Mouse (Mus musculus): Measurements from ENCODE around the gene Tbl3. TPM values are rescaled to one million over a fixed set of nuclear protein-coding genes. Genes with fewer than 3 reads are reported as not detected.
"Not testable (repeated sequence)": the region's sequence is repeated elsewhere in the genome, so short reads cannot be mapped to it uniquely, and the experiment has no call there.

Tbl3 gene
- polyA plus RNA-seq, 1 experiment from 2014 or later: 165 TPM

GRCm38 (mm10) chr17:24676877-24677276 is 30.6 kb downstream of the Tbl3 start:
- H3K4me3 ChIP-seq: no peak overlapping the region
- peaks cover 73% of the 10 kb centered on the region for H3K36me3 ChIP-seq

GRCm38 (mm10) chr17:24676187-24676586 is 31.3 kb downstream of the Tbl3 start:
- no peaks in the 10 kb centered on the region for H3K9me3 ChIP-seq (replicated peaks)
- no peaks in the 10 kb centered on the region for H3K27me3 ChIP-seq (ENCODE audit: low read depth, poor library complexity, severe bottlenecking)
- DNase-seq (ENCODE audit: low spot score): peak; percentile 77
- peaks cover 35% of the 10 kb centered on the region for H3K4me1 ChIP-seq
- peaks cover 66% of the 10 kb centered on the region for H3K36me3 ChIP-seq
- no peak overlapping the region for H3K4me3 ChIP-seq
- 80% methylated on average over 2 of the region's 2 CpGs for WGBS
- H3K27ac ChIP-seq: no peak overlapping the region

More at GRCm38 (mm10) chr17:24676877-24677276, 30.6 kb downstream of the Tbl3 start:
- DNase-seq (ENCODE audit: low spot score): no peak
- WGBS: 97% methylated on average over 5 of the region's 5 CpGs
- Histone ChIP-seq H3K9me3 (replicated peaks) (no peaks in the 10 kb centered on the region), H3K27me3 (ENCODE audit: low read depth, poor library complexity, severe bottlenecking) (no peaks in the 10 kb centered on the region), H3K27ac (no peak overlapping the region), H3K4me1 (peaks cover 28% of the 10 kb centered on the region)

- Histone ChIP-seq H3K27me3 (ENCODE audit: low read depth, poor library complexity, severe bottlenecking) (no peaks in the 10 kb centered on the region), H3K4me1 (peaks cover 53% of the 10 kb centered on the region), H3K4me3 (no peak overlapping the region), H3K27ac (no peak overlapping the region), H3K9me3 (replicated peaks) (no peaks in the 10 kb centered on the region), H3K36me3 (peaks cover 47% of the 10 kb centered on the region)
- 91% methylated on average over 7 of the region's 7 CpGs for WGBS
- no peak for DNase-seq (ENCODE audit: low spot score)
Measured at GRCm38 (mm10) chr17:24674277-24674676, 33.2 kb downstream of the Tbl3 start.

- Histone ChIP-seq H3K4me3 (peak overlapping the region; percentile 99; the same call in 1 of the 2 replicates), H3K4me1 (peaks cover 62% of the 10 kb centered on the region), H3K36me3 (peaks cover 25% of the 10 kb centered on the region), H3K27me3 (ENCODE audit: low read depth, poor library complexity, severe bottlenecking) (no peaks in the 10 kb centered on the region), H3K9me3 (replicated peaks) (no peaks in the 10 kb centered on the region), H3K27ac (no peak overlapping the region)
- WGBS: 25% methylated on average over 5 of the region's 5 CpGs
- DNase-seq (ENCODE audit: low spot score): no peak
Measured at GRCm38 (mm10) chr17:24672141-24672540, 35.3 kb downstream of the Tbl3 start.

GRCm38 (mm10) chr17:24671346-24671745 is 36.1 kb downstream of the Tbl3 start:
- Histone ChIP-seq H3K27ac (no peak overlapping the region), H3K4me3 (peak overlapping the region; percentile 99; the same call in 1 of the 2 replicates), H3K36me3 (peaks cover 17% of the 10 kb centered on the region), H3K4me1 (peaks cover 62% of the 10 kb centered on the region), H3K27me3 (ENCODE audit: low read depth, poor library complexity, severe bottlenecking) (no peaks in the 10 kb centered on the region), H3K9me3 (replicated peaks) (no peaks in the 10 kb centered on the region)
- 78% methylated on average over 5 of the region's 5 CpGs for WGBS
- DNase-seq (ENCODE audit: low spot score): no peak

- Histone ChIP-seq H3K4me1 (peaks cover 58% of the 10 kb centered on the region), H3K4me3 (peak overlapping the region; percentile 99), H3K27me3 (ENCODE audit: low read depth, poor library complexity, severe bottlenecking) (no peaks in the 10 kb centered on the region), H3K9me3 (replicated peaks) (no peaks in the 10 kb centered on the region), H3K27ac (peak overlapping the region; percentile 95), H3K36me3 (peaks cover 16% of the 10 kb centered on the region)
- 15% methylated on average over 8 of the region's 8 CpGs for WGBS
- no peak for DNase-seq (ENCODE audit: low spot score)
Measured at GRCm38 (mm10) chr17:24670246-24670844, 37.1 kb downstream of the Tbl3 start.

GRCm38 (mm10) chr17:24669545-24670245 is 37.8 kb downstream of the Tbl3 start, which contains the start of gene Zfp598:
Gene Zfp598 (plus strand): TSS chr17:24669687.
- H3K9me3 ChIP-seq (replicated peaks): no peaks in the 10 kb centered on the region
- peak within 1 kb of the TSS; percentile 99 for H3K4me3 ChIP-seq
- H3K36me3 ChIP-seq: peaks cover 16% of the 10 kb centered on the region
- no peaks in the 10 kb centered on the region for H3K27me3 ChIP-seq (ENCODE audit: low read depth, poor library complexity, severe bottlenecking)
- peak within 1 kb of the TSS; percentile 95 for H3K27ac ChIP-seq
- peaks cover 56% of the 10 kb centered on the region for H3K4me1 ChIP-seq
- peak; percentile 98 for DNase-seq (ENCODE audit: low spot score)
- under 1% methylated on average over 80 of the region's 80 CpGs for WGBS

- WGBS: 10% methylated on average over 15 of the region's 15 CpGs
- peak overlapping the region; percentile 95 for H3K27ac ChIP-seq
- DNase-seq (ENCODE audit: low spot score); H3K27me3 ChIP-seq (ENCODE audit: low read depth, poor library complexity, severe bottlenecking); H3K9me3 ChIP-seq (replicated peaks): not testable (repeated sequence)
- peaks cover 13% of the 10 kb centered on the region for H3K36me3 ChIP-seq
- H3K4me3 ChIP-seq: peak overlapping the region; percentile 99
- H3K4me1 ChIP-seq: peaks cover 51% of the 10 kb centered on the region
Measured at GRCm38 (mm10) chr17:24669214-24669544, 38.3 kb downstream of the Tbl3 start.

- 24% methylated on average over 6 of the region's 6 CpGs for WGBS
- DNase-seq (ENCODE audit: low spot score): peak; percentile 55
Measured at GRCm38 (mm10) chr17:24667416-24667815, 40.0 kb downstream of the Tbl3 start.

GRCm38 (mm10) chr17:24667011-24667410 is 40.4 kb downstream of the Tbl3 start:
- not testable (repeated sequence) for H3K27me3 ChIP-seq (ENCODE audit: low read depth, poor library complexity, severe bottlenecking); H3K27ac ChIP-seq; DNase-seq (ENCODE audit: low spot score); H3K4me3 ChIP-seq; H3K36me3 ChIP-seq; H3K9me3 ChIP-seq (replicated peaks)
- peaks cover 35% of the 10 kb centered on the region for H3K4me1 ChIP-seq
- 69% methylated on average over 7 of the region's 7 CpGs for WGBS

More at GRCm38 (mm10) chr17:24667416-24667815, 40.0 kb downstream of the Tbl3 start:
- Histone ChIP-seq H3K4me1 (peaks cover 39% of the 10 kb centered on the region), H3K4me3 (no peak overlapping the region), H3K9me3 (replicated peaks) (no peaks in the 10 kb centered on the region), H3K27me3 (ENCODE audit: low read depth, poor library complexity, severe bottlenecking) (no peaks in the 10 kb centered on the region), H3K27ac (no peak overlapping the region), H3K36me3 (no peaks in the 10 kb centered on the region)

- H3K4me1 ChIP-seq: peaks cover 24% of the 10 kb centered on the region
- 2% methylated on average over 47 of the region's 47 CpGs for WGBS
- no peaks in the 10 kb centered on the region for H3K36me3 ChIP-seq
- peak; percentile 65 for DNase-seq (ENCODE audit: low spot score)
- H3K9me3 ChIP-seq (replicated peaks): no peaks in the 10 kb centered on the region
- peak within 1 kb of the TSS; percentile 42; the same call in 1 of the 2 replicates for H3K27ac ChIP-seq
- H3K27me3 ChIP-seq (ENCODE audit: low read depth, poor library complexity, severe bottlenecking): peaks cover 54% of the 10 kb centered on the region
- peak within 1 kb of the TSS; percentile 57 for H3K4me3 ChIP-seq
Measured at GRCm38 (mm10) chr17:24658017-24658758, 49.3 kb downstream of the Tbl3 start, which contains the start of gene Npw. Gene Npw (minus strand): TSS chr17:24658457.

- DNase-seq (ENCODE audit: low spot score): no peak
- H3K36me3 ChIP-seq: no peaks in the 10 kb centered on the region
- H3K27me3 ChIP-seq (ENCODE audit: low read depth, poor library complexity, severe bottlenecking): peaks cover 59% of the 10 kb centered on the region
- H3K9me3 ChIP-seq (replicated peaks): no peaks in the 10 kb centered on the region
- H3K27ac ChIP-seq: no peak overlapping the region
- no peak overlapping the region for H3K4me3 ChIP-seq
- H3K4me1 ChIP-seq: peaks cover 32% of the 10 kb centered on the region
- WGBS: 79% methylated on average over 4 of the region's 4 CpGs
Measured at GRCm38 (mm10) chr17:24654969-24655368, 52.5 kb downstream of the Tbl3 start.

Measured in limb, embryonic 10.5 days (tissue).